Mouse (Mus musculus) ES-Bruce4 (cell line): Measurements from ENCODE around the gene Cidec.

Source experiments
- CTCF ChIP-seq: IDR thresholded peaks from one replicate; pipeline ENCODE4 v1.8.1; 2011; ENCODE audit warnings: low read depth, low read length
- EP300 ChIP-seq: IDR thresholded peaks from 2 replicates; pipeline ENCODE4 v1.6.1; 2011; ENCODE audit warnings: low read depth, low read length; ENCODE audit not compliant: insufficient read depth

- no peak for TF ChIP-seq CTCF
- no peak for TF ChIP-seq EP300
These were observed 12.6 kb downstream of the Cidec start for GRCm38 (mm10) chr6:113423000-113423399.
